Mouse (Mus musculus) forebrain, embryonic 12.5 days (tissue): Measurements from ENCODE around the gene Mcemp1. TPM values are rescaled to one million over a fixed set of nuclear protein-coding genes. Genes with fewer than 3 reads are reported as not detected.

Experiments used
- ATAC-seq: fragments of 200-750 bp; cut with Nextera tagmentation; 2 replicates; pipeline ENCODE4 v1.8.0; 2017; ENCODE audit warnings: moderate TSS enrichment; ENCODE audit not compliant: low FRiP score
- H3K27ac ChIP-seq: fragments of 300-500 bp; sonication (generic); 2 replicates; pipeline ENCODE4 v1.5.1; 2016; ENCODE audit warnings: mild to moderate bottlenecking
- H3K27me3 ChIP-seq: fragments of 300-500 bp; sonication (generic); 2 replicates; pipeline ENCODE4 v1.6.1; 2016; ENCODE audit warnings: mild to moderate bottlenecking
- H3K36me3 ChIP-seq: fragments of 300-500 bp; sonication (generic); replicated peaks from 2 replicates; pipeline ENCODE4 v1.6.1; 2016; ENCODE audit warnings: mild to moderate bottlenecking
- H3K4me1 ChIP-seq: fragments of 300-500 bp; sonication (generic); 2 replicates; pipeline ENCODE4 v1.6.1; 2016
- H3K4me2 ChIP-seq: fragments of 300-500 bp; sonication (generic); 2 replicates; pipeline ENCODE4 v1.6.1; 2016; ENCODE audit warnings: mild to moderate bottlenecking, moderate library complexity
- H3K4me3 ChIP-seq: fragments of 300-500 bp; sonication (generic); replicated peaks from 2 replicates; pipeline ENCODE4 v1.5.1; 2016; ENCODE audit warnings: mild to moderate bottlenecking
- H3K9ac ChIP-seq: fragments of 300-500 bp; sonication (generic); 2 replicates; pipeline ENCODE4 v1.6.1; 2016; ENCODE audit warnings: mild to moderate bottlenecking
- H3K9me3 ChIP-seq: fragments of 300-500 bp; sonication (generic); 2 replicates; pipeline ENCODE4 v1.6.1; 2016
- WGBS: fragments of 180-500 bp; shearing (Covaris S2); methylation state at CpG from one replicate; pipeline ENCODE4 v1.1.7; 2016; 5-methylcytosine and 5-hydroxymethylcytosine counted together
- polyA plus RNA-seq: library from polyadenylated mRNA; unstranded; fragments of >200 nt; fragmentation: Nextera tagmentation; extraction: Ambion mirVana; gene quantifications from 2 replicates; pipeline ENCODE4 v1.2.1, GENCODE M21; 2016

Gene Mcemp1
- polyA plus RNA-seq, 1 experiment from 2014 or later, result 0.13 TPM

DNA sequence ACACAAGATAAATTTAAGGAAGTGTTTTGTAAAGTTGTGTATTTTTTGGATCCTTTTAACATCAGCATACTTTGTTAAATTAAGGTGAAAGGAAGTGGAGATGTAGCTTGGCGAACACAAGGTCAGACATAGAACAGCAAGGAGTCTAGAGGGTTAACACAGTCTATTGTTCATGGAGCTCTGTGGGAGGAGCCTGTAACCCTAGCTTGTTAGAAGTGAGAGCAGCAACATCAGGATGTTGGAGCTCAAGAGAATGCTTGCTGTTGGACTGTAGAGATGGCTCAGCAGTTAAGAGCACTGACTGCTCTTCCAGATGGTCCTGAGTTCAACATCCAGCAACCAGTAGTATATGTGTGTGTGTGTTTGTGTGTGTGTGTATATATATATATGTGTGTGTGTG, 16.6 kb upstream of the Mcemp1 start:
- Histone ChIP-seq H3K27me3 (no peaks in the 10 kb centered on the region), H3K9ac (no peak overlapping the region), H3K4me3 (no peak overlapping the region), H3K36me3 (no peaks in the 10 kb centered on the region), H3K9me3 (no peaks in the 10 kb centered on the region), H3K4me2 (no peak overlapping the region), H3K27ac (no peak overlapping the region), H3K4me1 (no peaks in the 10 kb centered on the region)
- WGBS, result 35% methylated on average over 1 of the region's 1 CpGs
- ATAC-seq, result no peak

DNA sequence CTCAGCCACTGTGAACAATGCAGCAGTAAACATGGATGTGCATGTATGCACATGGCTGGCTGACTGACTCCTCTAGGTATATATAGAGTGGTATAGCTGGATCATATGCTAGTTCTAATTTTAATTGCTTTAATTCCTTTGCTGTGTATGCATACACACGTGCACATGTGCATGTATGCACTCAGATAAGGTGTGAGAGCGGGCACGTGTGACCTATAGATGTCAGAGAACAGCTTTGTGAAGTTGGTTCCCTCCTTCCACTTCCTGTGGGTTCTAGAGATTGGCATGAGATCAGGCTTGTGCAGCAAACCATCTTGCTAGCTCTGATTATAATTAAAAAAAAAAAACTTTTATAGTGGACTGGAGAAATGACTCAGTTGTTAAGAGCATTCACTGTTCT, 12.7 kb upstream of the Mcemp1 start:
- Histone ChIP-seq H3K4me1 (peaks cover 10% of the 10 kb centered on the region), H3K27ac (no peak overlapping the region), H3K9ac (no peak overlapping the region), H3K27me3 (no peaks in the 10 kb centered on the region), H3K9me3 (no peaks in the 10 kb centered on the region), H3K4me2 (no peak overlapping the region), H3K36me3 (no peaks in the 10 kb centered on the region), H3K4me3 (no peak overlapping the region)
- ATAC-seq, result no peak
- WGBS, result 71% methylated on average over 3 of the region's 3 CpGs

- no peak for ATAC-seq
- H3K4me3 ChIP-seq, result no peak overlapping the region
Measured at GRCm38 (mm10) chr8:3654726-3655508, 10.6 kb upstream of the Mcemp1 start.

DNA sequence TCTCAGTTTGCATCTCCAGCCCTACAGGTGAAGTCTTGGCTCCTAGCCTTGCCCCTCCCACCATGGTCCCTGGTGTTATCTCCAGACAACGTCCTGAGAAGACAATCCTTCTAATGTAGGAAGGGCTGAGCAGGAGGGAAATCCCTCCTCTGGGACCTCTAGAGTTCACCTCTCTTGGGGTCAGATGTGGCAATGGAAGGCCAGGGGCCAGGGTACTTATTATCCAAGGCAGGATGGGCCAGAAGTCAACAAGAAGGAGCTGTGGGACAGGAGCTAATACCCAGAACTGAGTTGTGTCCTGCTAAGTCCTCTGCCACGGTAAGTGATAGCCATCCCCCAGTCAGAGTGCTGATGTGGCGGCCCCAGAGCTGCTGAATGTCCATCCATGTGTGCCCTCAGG, 10.0 kb upstream of the Mcemp1 start, which contains the start of gene Retn:
Gene Retn (plus strand): TSS at position 245 of the 400 bp plus-strand sequence.
- no peaks in the 10 kb centered on the region for H3K27me3 ChIP-seq
- H3K4me2 ChIP-seq, result no peak within 1 kb of the TSS
- H3K27ac ChIP-seq, result no peak within 1 kb of the TSS
- H3K4me3 ChIP-seq, result no peak within 1 kb of the TSS
- H3K9me3 ChIP-seq, result no peaks in the 10 kb centered on the region
- no peak for ATAC-seq
- 86% methylated on average over 3 of the region's 3 CpGs for WGBS
- peaks cover 10% of the 10 kb centered on the region for H3K4me1 ChIP-seq
- H3K36me3 ChIP-seq, result no peaks in the 10 kb centered on the region
- no peak within 1 kb of the TSS for H3K9ac ChIP-seq

More at GRCm38 (mm10) chr8:3654726-3655508, 10.6 kb upstream of the Mcemp1 start:
- Histone ChIP-seq H3K27ac (no peak overlapping the region), H3K4me1 (peaks cover 10% of the 10 kb centered on the region), H3K4me2 (no peak overlapping the region), H3K9ac (no peak overlapping the region), H3K36me3 (no peaks in the 10 kb centered on the region), H3K27me3 (no peaks in the 10 kb centered on the region), H3K9me3 (no peaks in the 10 kb centered on the region)
- WGBS, result 78% methylated on average over 11 of the region's 11 CpGs

DNA sequence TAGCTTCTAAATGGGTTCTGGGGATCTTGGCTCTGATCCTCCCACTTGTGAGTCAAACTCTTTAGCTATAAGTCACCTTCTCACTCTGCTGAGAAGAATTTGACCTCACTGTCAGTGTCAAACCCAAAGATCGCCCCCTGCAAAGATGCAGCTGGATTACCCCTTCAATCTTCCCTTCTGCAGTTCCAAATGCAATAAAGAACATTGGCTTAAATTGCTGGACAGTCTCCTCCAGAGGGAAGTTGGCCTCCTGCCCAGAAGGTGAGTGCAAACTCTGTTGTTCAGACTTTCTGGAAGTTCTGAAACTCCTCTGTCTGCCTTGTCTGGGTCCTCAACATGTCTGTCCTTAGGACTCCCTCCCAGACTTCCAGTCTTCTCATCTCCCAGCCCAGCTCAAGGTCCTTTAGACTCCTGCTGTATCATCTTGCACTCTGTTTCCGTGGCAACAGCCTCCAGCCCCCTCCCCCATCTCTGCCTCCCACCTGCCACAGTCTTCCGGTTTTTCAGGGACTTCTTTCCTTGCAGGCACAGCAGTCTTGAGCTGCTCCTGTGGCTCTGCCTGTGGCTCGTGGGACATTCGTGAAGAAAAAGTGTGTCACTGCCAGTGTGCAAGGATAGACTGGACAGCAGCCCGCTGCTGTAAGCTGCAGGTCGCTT, 8.7 kb upstream of the Mcemp1 start:
- 20% methylated on average over 7 of the region's 7 CpGs for WGBS
- peak overlapping the region; percentile 40 for H3K4me2 ChIP-seq
- H3K9ac ChIP-seq, result no peak overlapping the region; the same call in 1 of the 2 replicates
- H3K27me3 ChIP-seq, result no peaks in the 10 kb centered on the region
- H3K27ac ChIP-seq, result 0 out of 2 replicates have a peak overlapping the region, but pooled peaks have one; percentile 19
- H3K4me1 ChIP-seq, result peaks cover 10% of the 10 kb centered on the region
- ATAC-seq, result peak; percentile 76; the same call in 1 of the 2 replicates
- H3K9me3 ChIP-seq, result no peaks in the 10 kb centered on the region
- no peaks in the 10 kb centered on the region for H3K36me3 ChIP-seq
- no peak overlapping the region for H3K4me3 ChIP-seq

DNA sequence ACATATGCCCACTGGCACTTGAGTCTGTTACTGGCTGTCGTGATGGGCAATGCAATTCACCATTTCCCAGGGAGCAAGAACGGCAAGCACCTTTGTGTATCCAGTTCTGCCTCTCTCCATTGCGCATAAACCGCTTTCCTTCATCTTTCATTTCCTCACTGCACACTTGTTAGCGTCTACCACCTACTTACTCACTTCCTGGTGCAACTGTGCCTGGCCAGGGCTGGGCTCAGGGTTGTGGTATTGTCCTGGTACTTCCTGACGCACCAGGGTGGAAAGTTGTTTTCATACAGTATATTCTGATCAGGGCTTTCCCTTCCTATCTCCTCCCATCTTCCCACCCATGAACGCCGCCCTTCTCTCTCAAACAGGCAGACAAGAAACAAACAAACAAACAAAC, 4.7 kb upstream of the Mcemp1 start:
- Histone ChIP-seq H3K9me3 (no peaks in the 10 kb centered on the region), H3K27me3 (no peaks in the 10 kb centered on the region), H3K4me3 (no peak overlapping the region), H3K9ac (no peak overlapping the region), H3K27ac (no peak overlapping the region), H3K4me2 (no peak overlapping the region), H3K4me1 (peaks cover 10% of the 10 kb centered on the region), H3K36me3 (no peaks in the 10 kb centered on the region)
- ATAC-seq, result no peak
- WGBS, result 83% methylated on average over 8 of the region's 8 CpGs

DNA sequence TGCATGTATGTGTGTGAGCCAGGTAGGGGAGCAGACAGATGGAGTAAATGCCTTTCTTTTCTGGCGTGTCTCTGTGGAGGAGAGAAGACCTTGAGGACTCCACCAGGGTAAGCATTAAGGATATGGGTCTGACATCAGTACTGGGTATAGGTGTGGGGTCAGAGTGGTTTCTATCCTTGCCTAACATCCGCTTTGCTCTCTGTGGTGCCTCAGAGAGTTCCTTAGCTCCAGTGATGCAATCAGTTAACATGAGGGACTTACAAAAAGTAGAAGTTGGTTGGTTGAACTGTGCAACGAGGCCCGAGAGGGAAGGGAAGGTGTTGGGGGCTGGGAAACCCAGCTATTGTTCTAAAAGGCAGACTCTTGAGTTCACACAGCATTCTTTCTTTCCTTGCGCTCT, 1.1 kb upstream of the Mcemp1 start:
- Histone ChIP-seq H3K4me1 (no peaks in the 10 kb centered on the region), H3K9ac (no peak overlapping the region), H3K9me3 (no peaks in the 10 kb centered on the region), H3K27ac (no peak overlapping the region), H3K27me3 (no peaks in the 10 kb centered on the region), H3K4me3 (no peak overlapping the region), H3K4me2 (no peak overlapping the region), H3K36me3 (no peaks in the 10 kb centered on the region)
- 64% methylated on average over 5 of the region's 5 CpGs for WGBS
- no peak for ATAC-seq

GRCm38 (mm10) chr8:3670388-3670787, 4.8 kb downstream of the Mcemp1 start:
- H3K4me2 ChIP-seq, result no peak overlapping the region
- no peaks in the 10 kb centered on the region for H3K36me3 ChIP-seq
- H3K27me3 ChIP-seq, result no peaks in the 10 kb centered on the region
- H3K27ac ChIP-seq, result no peak overlapping the region
- H3K4me3 ChIP-seq, result no peak overlapping the region
- H3K9me3 ChIP-seq, result no peaks in the 10 kb centered on the region
- peaks cover 6% of the 10 kb centered on the region; the same call in 1 of the 2 replicates for H3K4me1 ChIP-seq
- 88% methylated on average over 2 of the region's 2 CpGs for WGBS
- no peak overlapping the region for H3K9ac ChIP-seq
- ATAC-seq, result no peak

DNA sequence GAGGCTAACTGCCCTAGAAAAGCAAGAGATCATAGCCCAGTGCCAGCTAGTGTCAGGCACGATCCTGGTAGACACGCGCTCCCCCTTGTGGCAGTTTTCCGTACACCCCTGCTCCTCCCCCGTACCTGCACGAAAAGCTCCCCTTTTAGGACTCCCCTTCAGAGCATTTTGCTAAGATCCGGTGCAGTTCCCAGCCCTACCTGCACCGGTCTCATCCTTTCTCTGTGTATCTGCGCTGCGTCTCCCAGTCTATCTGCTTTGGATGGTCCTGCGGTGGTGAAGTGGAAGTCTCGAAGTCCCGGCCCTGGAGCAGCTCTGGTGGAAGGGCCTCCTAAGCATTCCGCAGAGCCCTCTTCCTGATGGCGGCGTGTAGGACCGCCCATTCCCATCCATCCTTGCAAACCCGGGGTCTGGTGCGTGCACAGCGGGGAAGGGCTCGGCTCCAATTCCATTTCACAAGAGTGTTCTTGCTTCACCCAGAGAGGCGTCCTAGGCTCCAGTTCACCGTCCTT, 6.5 kb downstream of the Mcemp1 start, which contains the start of gene Fcor:
Gene Fcor (minus strand): TSS at position 383 of the 512 bp plus-strand sequence.
- Histone ChIP-seq H3K36me3 (no peaks in the 10 kb centered on the region), H3K27ac (peak within 1 kb of the TSS; percentile 62), H3K9ac (peak within 1 kb of the TSS; percentile 59), H3K4me1 (peaks cover 10% of the 10 kb centered on the region), H3K4me2 (peak within 1 kb of the TSS; percentile 62), H3K27me3 (no peaks in the 10 kb centered on the region), H3K4me3 (peak within 1 kb of the TSS; percentile 49), H3K9me3 (no peaks in the 10 kb centered on the region)
- WGBS, result under 1% methylated on average over 23 of the region's 23 CpGs
- peak; percentile 83 for ATAC-seq

- H3K9me3 ChIP-seq, result no peaks in the 10 kb centered on the region
- H3K4me3 ChIP-seq, result no peak overlapping the region
- H3K27me3 ChIP-seq, result no peaks in the 10 kb centered on the region
- no peak overlapping the region for H3K9ac ChIP-seq
- 60% methylated on average over 3 of the region's 3 CpGs for WGBS
- H3K27ac ChIP-seq, result no peak overlapping the region
- H3K36me3 ChIP-seq, result peaks cover 12% of the 10 kb centered on the region
- ATAC-seq, result no peak
- H3K4me2 ChIP-seq, result no peak overlapping the region
- peaks cover 23% of the 10 kb centered on the region for H3K4me1 ChIP-seq
Measured at GRCm38 (mm10) chr8:3674671-3675070, 9.1 kb downstream of the Mcemp1 start.

- Histone ChIP-seq H3K4me3 (peak within 1 kb of the TSS; percentile 88), H3K4me1 (peaks cover 23% of the 10 kb centered on the region), H3K27ac (peak within 1 kb of the TSS; percentile 85), H3K27me3 (no peaks in the 10 kb centered on the region), H3K4me2 (peak within 1 kb of the TSS; percentile 88), H3K9me3 (no peaks in the 10 kb centered on the region), H3K9ac (peak within 1 kb of the TSS; percentile 83), H3K36me3 (peaks cover 29% of the 10 kb centered on the region)
- WGBS, result 1% methylated on average over 61 of the region's 61 CpGs
- ATAC-seq, result peak; percentile 81
Measured at GRCm38 (mm10) chr8:3676131-3676992, 10.8 kb downstream of the Mcemp1 start, which contains the start of gene Trappc5. Gene Trappc5, plus strand, starts transcription at chr8:3676299.
